Mouse (Mus musculus) ES-Bruce4 (cell line): ENCODE data around the gene Zrsr2. TPM values are rescaled to one million over a fixed set of nuclear protein-coding genes. Genes with fewer than 3 reads are reported as not detected.

Experiments used
- H3K27ac ChIP-seq: 2 replicates; pipeline ENCODE4 v1.5.1; 2012; ENCODE audit warnings: low read length, inconsistent platforms; ENCODE audit not compliant: insufficient read depth
- H3K27me3 ChIP-seq: 2 replicates; pipeline ENCODE4 v1.6.1; 2012; ENCODE audit warnings: mild to moderate bottlenecking, low read length, inconsistent platforms; ENCODE audit not compliant: control insufficient read depth, poor library complexity, insufficient read depth, severe bottlenecking
- H3K36me3 ChIP-seq: 2 replicates; pipeline ENCODE4 v1.6.1; 2012; ENCODE audit warnings: inconsistent platforms, mild to moderate bottlenecking, low read length, moderate library complexity; ENCODE audit not compliant: control insufficient read depth, poor library complexity, insufficient read depth, severe bottlenecking
- H3K4me1 ChIP-seq: one replicate; pipeline ENCODE4 v1.8.1; 2011; ENCODE audit warnings: low read length; ENCODE audit not compliant: control insufficient read depth, insufficient read depth
- H3K4me3 ChIP-seq: 2 replicates; pipeline ENCODE4 v1.5.1; 2011; ENCODE audit warnings: low read depth, mild to moderate bottlenecking, low read length
- H3K9ac ChIP-seq: 2 replicates; pipeline ENCODE4 v1.6.1; 2012; ENCODE audit warnings: low read depth, mild to moderate bottlenecking, inconsistent platforms; ENCODE audit not compliant: poor library complexity, severe bottlenecking
- H3K9me3 ChIP-seq: replicated peaks from 2 replicates; pipeline ENCODE4 v1.6.1; 2012; ENCODE audit warnings: mild to moderate bottlenecking, low read length, inconsistent platforms; ENCODE audit not compliant: control insufficient read depth, poor library complexity, insufficient read depth, severe bottlenecking
- CTCF ChIP-seq: IDR thresholded peaks from one replicate; pipeline ENCODE4 v1.8.1; 2011; ENCODE audit warnings: low read depth, low read length
- EP300 ChIP-seq: IDR thresholded peaks from 2 replicates; pipeline ENCODE4 v1.6.1; 2011; ENCODE audit warnings: low read depth, low read length; ENCODE audit not compliant: insufficient read depth
- POLR2A ChIP-seq: IDR thresholded peaks from one replicate; pipeline ENCODE4 v1.8.1; 2011; ENCODE audit warnings: low read length; ENCODE audit not compliant: insufficient read depth
- polyA plus RNA-seq: library from polyadenylated mRNA; stranded (reverse); fragments of >200 nt; gene quantifications from 2 replicates; pipeline ENCODE4 v1.2.4, GENCODE M21; 2011; ENCODE audit warnings: low read depth; ENCODE audit not compliant: missing spikeins, insufficient read depth, insufficient read length

Zrsr2 gene
- 70.4 and 71.4 TPM in 2 replicates for polyA plus RNA-seq

GRCm38 (mm10) chrX:163958467-163958875 is at the start of gene Zrsr2:
Gene Zrsr2, minus strand, starts transcription at chrX:163958661.
- peaks cover 23% of the 10 kb centered on the region for H3K36me3 ChIP-seq
- H3K27me3 ChIP-seq: no peaks in the 10 kb centered on the region
- TF ChIP-seq EP300: no peak
- TF ChIP-seq CTCF: no peak
- no peak for TF ChIP-seq POLR2A
- no peaks in the 10 kb centered on the region for H3K4me1 ChIP-seq
- H3K9ac ChIP-seq: peak within 1 kb of the TSS; percentile 90
- no peaks in the 10 kb centered on the region for H3K9me3 ChIP-seq
- peak within 1 kb of the TSS; percentile 97 for H3K4me3 ChIP-seq
- H3K27ac ChIP-seq: peak within 1 kb of the TSS; percentile 95

GRCm38 (mm10) chrX:164004809-164005208 is 46.3 kb upstream of the Zrsr2 start:
- no peaks in the 10 kb centered on the region for H3K4me1 ChIP-seq
- no peak overlapping the region for H3K27ac ChIP-seq
- no peaks in the 10 kb centered on the region for H3K36me3 ChIP-seq
- no peak overlapping the region for H3K4me3 ChIP-seq
- TF ChIP-seq POLR2A: no peak
- TF ChIP-seq CTCF: no peak
- no peak for TF ChIP-seq EP300
- no peaks in the 10 kb centered on the region for H3K9me3 ChIP-seq
- no peaks in the 10 kb centered on the region for H3K27me3 ChIP-seq
- no peak overlapping the region for H3K9ac ChIP-seq

- H3K27me3 ChIP-seq: no peaks in the 10 kb centered on the region
- TF ChIP-seq EP300: no peak
- no peak for TF ChIP-seq CTCF
- no peak for TF ChIP-seq POLR2A
Observed at GRCm38 (mm10) chrX:163999848-164000247, 41.4 kb upstream of the Zrsr2 start.

GRCm38 (mm10) chrX:163996754-163997153 is 38.3 kb upstream of the Zrsr2 start:
- TF ChIP-seq POLR2A: no peak
- TF ChIP-seq CTCF: no peak
- TF ChIP-seq EP300: no peak
- no peaks in the 10 kb centered on the region for H3K36me3 ChIP-seq
- H3K9me3 ChIP-seq: no peaks in the 10 kb centered on the region
- H3K27me3 ChIP-seq: no peaks in the 10 kb centered on the region
- H3K4me3 ChIP-seq: no peak overlapping the region
- H3K4me1 ChIP-seq: no peaks in the 10 kb centered on the region
- no peak overlapping the region for H3K27ac ChIP-seq
- no peak overlapping the region for H3K9ac ChIP-seq

More at GRCm38 (mm10) chrX:163999848-164000247, 41.4 kb upstream of the Zrsr2 start:
- H3K4me1 ChIP-seq: no peaks in the 10 kb centered on the region
- H3K36me3 ChIP-seq: no peaks in the 10 kb centered on the region
- H3K27ac ChIP-seq: no peak overlapping the region
- H3K4me3 ChIP-seq: no peak overlapping the region
- H3K9ac ChIP-seq: no peak overlapping the region
- no peaks in the 10 kb centered on the region for H3K9me3 ChIP-seq

GRCm38 (mm10) chrX:163987718-163988374 is 29.4 kb upstream of the Zrsr2 start:
- H3K9me3 ChIP-seq: no peaks in the 10 kb centered on the region
- no peaks in the 10 kb centered on the region for H3K4me1 ChIP-seq
- H3K27me3 ChIP-seq: no peaks in the 10 kb centered on the region
- no peak overlapping the region for H3K4me3 ChIP-seq
- no peak overlapping the region for H3K27ac ChIP-seq
- H3K9ac ChIP-seq: no peak overlapping the region
- no peaks in the 10 kb centered on the region for H3K36me3 ChIP-seq
- no peak for TF ChIP-seq EP300
- TF ChIP-seq POLR2A: no peak
- TF ChIP-seq CTCF: no peak

- no peaks in the 10 kb centered on the region for H3K36me3 ChIP-seq
- H3K27me3 ChIP-seq: no peaks in the 10 kb centered on the region
- H3K4me1 ChIP-seq: no peaks in the 10 kb centered on the region
- H3K27ac ChIP-seq: no peak overlapping the region
- no peak overlapping the region for H3K4me3 ChIP-seq
- no peaks in the 10 kb centered on the region for H3K9me3 ChIP-seq
- TF ChIP-seq POLR2A (no peak), CTCF (no peak), EP300 (no peak)
- no peak overlapping the region for H3K9ac ChIP-seq
Observed at GRCm38 (mm10) chrX:163982129-163982528, 23.7 kb upstream of the Zrsr2 start.
